Mouse (Mus musculus): ENCODE measurements around the gene Rhag. TPM values are rescaled to one million over a fixed set of nuclear protein-coding genes. Genes with fewer than 3 reads are reported as not detected.

Rhag gene
- total RNA-seq (2014; fragmentation: Nextera tagmentation): 98.6 and 128 TPM in 2 replicates
- 54.1 and 79.9 TPM in 2 replicates for total RNA-seq (2017)

- ATAC-seq (replicated peaks; ENCODE audit: low FRiP score, low TSS enrichment, poor library complexity, severe bottlenecking): peak; percentile 84
Observed at GRCm38 (mm10) chr17:40810934-40811333, at the start of gene Rhag. Gene Rhag, plus strand, starts transcription at chr17:40811126.

- peak; percentile 74 for ATAC-seq (replicated peaks; ENCODE audit: low FRiP score, low TSS enrichment, poor library complexity, severe bottlenecking)
Observed at GRCm38 (mm10) chr17:40763662-40764061, 47.3 kb upstream of the Rhag start.

GRCm38 (mm10) chr17:40767120-40767519 lies 43.8 kb upstream of the Rhag start:
- ATAC-seq (replicated peaks; ENCODE audit: low FRiP score, low TSS enrichment, poor library complexity, severe bottlenecking): peak; percentile 74

GRCm38 (mm10) chr17:40789877-40790276 lies 21.0 kb upstream of the Rhag start:
- ATAC-seq (replicated peaks; ENCODE audit: low FRiP score, low TSS enrichment, poor library complexity, severe bottlenecking): no peak

GRCm38 (mm10) chr17:40793921-40794854 lies 16.7 kb upstream of the Rhag start:
- ATAC-seq (replicated peaks; ENCODE audit: low FRiP score, low TSS enrichment, poor library complexity, severe bottlenecking): peak; percentile 100

GRCm38 (mm10) chr17:40802707-40803340 lies 8.1 kb upstream of the Rhag start:
- no peak for ATAC-seq (replicated peaks; ENCODE audit: low FRiP score, low TSS enrichment, poor library complexity, severe bottlenecking)

- ATAC-seq (replicated peaks; ENCODE audit: low FRiP score, low TSS enrichment, poor library complexity, severe bottlenecking): peak; percentile 96
Observed at GRCm38 (mm10) chr17:40806550-40806949, 4.4 kb upstream of the Rhag start.

- ATAC-seq (replicated peaks; ENCODE audit: low FRiP score, low TSS enrichment, poor library complexity, severe bottlenecking): peak; percentile 36
Observed at GRCm38 (mm10) chr17:40806953-40807572, 3.9 kb upstream of the Rhag start, which contains the start of gene Crisp2. Gene Crisp2, minus strand, starts transcription at chr17:40807003.

GRCm38 (mm10) chr17:40808071-40808470 lies 2.9 kb upstream of the Rhag start:
- ATAC-seq (replicated peaks; ENCODE audit: low FRiP score, low TSS enrichment, poor library complexity, severe bottlenecking): no peak

- no peak for ATAC-seq (replicated peaks; ENCODE audit: low FRiP score, low TSS enrichment, poor library complexity, severe bottlenecking)
Observed at GRCm38 (mm10) chr17:40811560-40811959, 634 bp downstream of the Rhag start.

- ATAC-seq (replicated peaks; ENCODE audit: low FRiP score, low TSS enrichment, poor library complexity, severe bottlenecking): no peak
Observed at GRCm38 (mm10) chr17:40812259-40812658, 1.3 kb downstream of the Rhag start.

GRCm38 (mm10) chr17:40817340-40817943 lies 6.5 kb downstream of the Rhag start:
- ATAC-seq (replicated peaks; ENCODE audit: low FRiP score, low TSS enrichment, poor library complexity, severe bottlenecking): peak; percentile 81

GRCm38 (mm10) chr17:40821477-40821876 lies 10.6 kb downstream of the Rhag start:
- peak; percentile 53 for ATAC-seq (replicated peaks; ENCODE audit: low FRiP score, low TSS enrichment, poor library complexity, severe bottlenecking)

GRCm38 (mm10) chr17:40823817-40824216 lies 12.9 kb downstream of the Rhag start:
- ATAC-seq (replicated peaks; ENCODE audit: low FRiP score, low TSS enrichment, poor library complexity, severe bottlenecking): peak; percentile 46; the same call in 1 of the 2 replicates

GRCm38 (mm10) chr17:40824549-40824948 lies 13.6 kb downstream of the Rhag start:
- peak; percentile 81 for ATAC-seq (replicated peaks; ENCODE audit: low FRiP score, low TSS enrichment, poor library complexity, severe bottlenecking)

GRCm38 (mm10) chr17:40831870-40832269 lies 20.9 kb downstream of the Rhag start:
- ATAC-seq (replicated peaks; ENCODE audit: low FRiP score, low TSS enrichment, poor library complexity, severe bottlenecking): no peak

- ATAC-seq (replicated peaks; ENCODE audit: low FRiP score, low TSS enrichment, poor library complexity, severe bottlenecking): peak; percentile 81
Observed at GRCm38 (mm10) chr17:40837308-40837707, 26.4 kb downstream of the Rhag start.

GRCm38 (mm10) chr17:40855065-40855464 lies 44.1 kb downstream of the Rhag start:
- peak; percentile 94 for ATAC-seq (replicated peaks; ENCODE audit: low FRiP score, low TSS enrichment, poor library complexity, severe bottlenecking)

GRCm38 (mm10) chr17:40868952-40869747 lies 58.2 kb downstream of the Rhag start:
- peak; percentile 70 for ATAC-seq (replicated peaks; ENCODE audit: low FRiP score, low TSS enrichment, poor library complexity, severe bottlenecking)

Data from megakaryocyte-erythroid progenitor cell, adult 5-6 weeks (primary cell).